Mouse (Mus musculus): Measurements from ENCODE around the gene Atn1. TPM values are rescaled to one million over a fixed set of nuclear protein-coding genes. Genes with fewer than 3 reads are reported as not detected.
A peak's percentile ranks its signal among the peaks of the same experiment; 100 is the strongest.

Atn1 gene
- polyA plus RNA-seq, 1 experiment from 2014 or later, result 100.0 TPM

- no peak for TF ChIP-seq CTCF (IDR thresholded peaks at IDR 0.05)
- POLR2A ChIA-PET, result interaction anchor here (1.4 kb wide), 1 partner anchor 46 kb away, joined by 4 read pairs; no protein-coding TSS in a partner anchor
- CTCF ChIA-PET, result interaction anchor here (0.9 to 2.1 kb wide), 2 partner anchors 10 to 19 kb away, joined by 3 to 6 read pairs; no protein-coding TSS in a partner anchor
Observed at GRCm38 (mm10) chr6:124712918-124713317, 43.4 kb downstream of the Atn1 start.

GRCm38 (mm10) chr6:124711824-124712782 is 44.2 kb downstream of the Atn1 start, which contains the start of the genes Emg1 and Phb2:
Gene Emg1 (minus strand): TSS chr6:124712178.
Gene Phb2 (plus strand): TSS chr6:124712336.
- ChIA-PET CTCF (interaction anchor here (0.9 to 2.2 kb wide), 4 partner anchors 10 to 47 kb away, joined by 3 to 4 read pairs (median 4); no protein-coding TSS in a partner anchor), POLR2A (interaction anchor here (1.1 to 1.4 kb wide), 2 partner anchors 10 to 47 kb away, joined by 3 to 4 read pairs; no protein-coding TSS in a partner anchor)
- in situ Hi-C loops (cut with MboI; ENCODE audit: low pct_unique_long_range_greater_than_20kb), result no loop called here
- ATAC-seq (peak; percentile 94), DNase-seq (ENCODE audit: low read depth, low spot score) (peak; percentile 84)
- TF ChIP-seq CTCF (IDR thresholded peaks at IDR 0.05), result no peak
- H3K27me3 ChIP-seq, result no peaks in the 10 kb centered on the region

More at GRCm38 (mm10) chr6:124712918-124713317, 43.4 kb downstream of the Atn1 start:
- in situ Hi-C loops (cut with MboI; ENCODE audit: low pct_unique_long_range_greater_than_20kb), result no loop called here
- ATAC-seq (no peak), DNase-seq (ENCODE audit: low read depth, low spot score) (no peak)
- no peaks in the 10 kb centered on the region for H3K27me3 ChIP-seq

GRCm38 (mm10) chr6:124708289-124708889 is 47.9 kb downstream of the Atn1 start:
- no peak for ATAC-seq
- no peaks in the 10 kb centered on the region for H3K27me3 ChIP-seq
- no peak for DNase-seq (ENCODE audit: low read depth, low spot score)
- no peak for TF ChIP-seq CTCF (IDR thresholded peaks at IDR 0.05)
- POLR2A ChIA-PET, result no interaction called here
- CTCF ChIA-PET, result interaction anchor here (0.7 to 1.2 kb wide), 2 partner anchors 46 to 215 kb away, joined by 4 read pairs; partner anchors contain the start of genes C1rl and Lpcat3
- in situ Hi-C loops (cut with MboI; ENCODE audit: low pct_unique_long_range_greater_than_20kb), result no loop called here

DNA sequence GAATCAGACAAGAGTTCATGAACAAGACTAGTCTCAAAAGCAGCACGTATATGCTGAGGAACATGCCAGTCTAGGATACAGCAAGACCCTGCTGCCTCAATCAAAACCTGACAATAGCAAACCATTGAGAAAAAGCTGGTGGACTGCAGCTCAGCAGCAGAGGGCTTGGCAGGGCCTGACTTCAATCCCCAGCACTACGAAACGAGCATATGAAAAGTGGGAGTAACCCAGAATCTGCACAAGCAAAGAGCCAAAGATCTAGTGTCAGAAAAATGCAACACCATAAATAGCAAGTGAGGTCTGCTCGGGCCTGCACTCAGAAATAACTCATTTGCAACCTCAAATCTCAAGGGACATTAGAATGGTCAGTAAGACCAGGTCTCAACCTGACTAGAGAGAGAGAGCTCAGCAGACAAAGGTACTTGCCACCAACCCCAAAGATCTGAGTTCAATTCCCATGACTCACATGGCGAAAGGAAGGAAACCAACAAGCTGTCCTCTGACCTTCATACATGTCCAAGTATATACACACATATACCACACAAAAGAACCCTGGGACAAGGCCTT is 50.2 kb downstream of the Atn1 start:
- ChIA-PET CTCF (interaction anchor here (0.8 to 1.4 kb wide), 7 partner anchors 9 to 65 kb away, joined by 3 to 4 read pairs (median 4); no protein-coding TSS in a partner anchor), POLR2A (interaction anchor here (0.5 to 1.2 kb wide), 2 partner anchors 23 to 54 kb away, joined by 3 read pairs; no protein-coding TSS in a partner anchor)
- no peaks in the 10 kb centered on the region for H3K27me3 ChIP-seq
- DNase-seq (ENCODE audit: low read depth, low spot score), result no peak
- no peak for ATAC-seq
- in situ Hi-C loops (cut with MboI; ENCODE audit: low pct_unique_long_range_greater_than_20kb), result no loop called here
- no peak for TF ChIP-seq CTCF (IDR thresholded peaks at IDR 0.05)

DNA sequence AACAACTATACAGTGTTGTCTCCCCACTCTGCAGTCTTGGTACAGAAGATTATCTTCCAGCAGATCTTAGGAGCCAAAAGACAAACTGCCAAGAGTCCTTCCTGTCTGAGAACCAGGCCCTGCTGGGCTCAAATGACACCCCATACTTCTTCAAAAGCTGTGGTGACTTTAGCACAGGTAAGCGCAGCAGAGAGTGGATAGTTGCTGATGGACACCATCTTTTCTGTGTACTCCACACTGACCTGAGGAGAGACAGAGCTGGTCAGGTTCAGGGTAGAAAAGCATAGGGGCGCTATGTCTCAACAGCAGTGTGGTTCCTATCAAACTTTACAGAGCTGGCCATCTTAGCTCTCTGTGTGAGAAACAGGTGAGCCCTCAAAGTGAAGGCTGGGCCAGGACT is 51.9 kb downstream of the Atn1 start:
- no peak for ATAC-seq
- ChIA-PET CTCF (interaction anchor here (0.6 to 4.5 kb wide), 4 partner anchors 11 to 37 kb away, joined by 3 to 32 read pairs (median 4); no protein-coding TSS in a partner anchor), POLR2A (interaction anchor here (0.9 kb wide), 1 partner anchor 54 kb away, joined by 3 read pairs; no protein-coding TSS in a partner anchor)
- DNase-seq (ENCODE audit: low read depth, low spot score), result no peak
- no peak for TF ChIP-seq CTCF (IDR thresholded peaks at IDR 0.05)
- in situ Hi-C loops (cut with MboI; ENCODE audit: low pct_unique_long_range_greater_than_20kb), result no loop called here
- no peaks in the 10 kb centered on the region for H3K27me3 ChIP-seq

- in situ Hi-C loops (cut with MboI; ENCODE audit: low pct_unique_long_range_greater_than_20kb), result no loop called here
- DNase-seq (ENCODE audit: low read depth, low spot score) (no peak), ATAC-seq (no peak)
- CTCF ChIA-PET, result interaction anchor here (1.5 to 4.7 kb wide), 5 partner anchors 10 to 63 kb away, joined by 6 to 32 read pairs (median 9); partner anchors contain the start of gene Lpcat3
- no peak for TF ChIP-seq CTCF (IDR thresholded peaks at IDR 0.05)
- H3K27me3 ChIP-seq, result no peaks in the 10 kb centered on the region
- POLR2A ChIA-PET, result interaction anchor here (0.9 to 3.0 kb wide), 2 partner anchors 41 to 54 kb away, joined by 3 to 14 read pairs; partner anchors contain the start of gene Lpcat3
Observed at GRCm38 (mm10) chr6:124703789-124704188, 52.5 kb downstream of the Atn1 start.

DNA sequence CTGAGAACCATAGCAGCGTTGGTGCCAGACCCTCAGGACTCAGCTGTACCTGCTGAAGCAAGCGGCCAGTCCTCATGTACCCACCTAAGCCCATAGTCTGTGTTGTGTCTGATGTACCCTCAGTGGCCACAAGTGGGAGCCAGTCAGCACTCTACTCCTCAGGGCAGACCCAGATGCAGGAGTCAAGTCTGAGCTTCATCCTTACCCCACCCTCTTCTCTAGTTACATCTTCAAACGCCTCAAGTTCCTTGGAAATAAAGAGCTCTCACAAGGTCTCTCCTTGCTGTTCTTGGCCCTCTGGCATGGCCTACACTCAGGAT is 53.6 kb downstream of the Atn1 start:
- in situ Hi-C loops (cut with MboI; ENCODE audit: low pct_unique_long_range_greater_than_20kb), result no loop called here
- ATAC-seq, result no peak
- CTCF ChIA-PET, result interaction anchor here (0.6 to 4.7 kb wide), 18 partner anchors 9 to 218 kb away, joined by 3 to 32 read pairs (median 4); partner anchors contain the start of genes Emg1, Grcc10, Lpcat3 and Phb2

GRCm38 (mm10) chr6:124702102-124702783 is 54.1 kb downstream of the Atn1 start:
- H3K27me3 ChIP-seq, result no peaks in the 10 kb centered on the region
- ATAC-seq (no peak), DNase-seq (ENCODE audit: low read depth, low spot score) (no peak)
- TF ChIP-seq CTCF (IDR thresholded peaks at IDR 0.05), result no peak
- ChIA-PET CTCF (interaction anchor here (0.8 to 4.7 kb wide), 17 partner anchors 9 to 68 kb away, joined by 3 to 32 read pairs (median 4); partner anchors contain the start of genes Emg1, Grcc10, Lpcat3 and Phb2), POLR2A (interaction anchor here (1.1 to 3.0 kb wide), 5 partner anchors 9 to 40 kb away, joined by 3 to 14 read pairs (median 3); partner anchors contain the start of genes Emg1, Lpcat3 and Phb2)
- in situ Hi-C loops (cut with MboI; ENCODE audit: low pct_unique_long_range_greater_than_20kb), result no loop called here

More for the DNA sequence above, 53.6 kb downstream of the Atn1 start:
- no peak for TF ChIP-seq CTCF (IDR thresholded peaks at IDR 0.05)
- no peak for DNase-seq (ENCODE audit: low read depth, low spot score)
- H3K27me3 ChIP-seq, result no peaks in the 10 kb centered on the region
- POLR2A ChIA-PET, result interaction anchor here (1.1 to 3.0 kb wide), 4 partner anchors 9 to 40 kb away, joined by 3 to 14 read pairs (median 3); partner anchors contain the start of genes Emg1, Lpcat3 and Phb2

GRCm38 (mm10) chr6:124701338-124701737 is 55.0 kb downstream of the Atn1 start:
- H3K27me3 ChIP-seq, result no peaks in the 10 kb centered on the region
- ATAC-seq, result no peak
- DNase-seq (ENCODE audit: low read depth, low spot score), result no peak
- in situ Hi-C loops (cut with MboI; ENCODE audit: low pct_unique_long_range_greater_than_20kb), result no loop called here
- no peak for TF ChIP-seq CTCF (IDR thresholded peaks at IDR 0.05)
- ChIA-PET POLR2A (interaction anchor here (1.1 to 3.0 kb wide), 3 partner anchors 10 to 39 kb away, joined by 3 to 14 read pairs (median 3); partner anchors contain the start of genes Emg1, Lpcat3 and Phb2), CTCF (interaction anchor here (1.0 to 4.7 kb wide), 4 partner anchors 8 to 39 kb away, joined by 3 to 32 read pairs (median 16); partner anchors contain the start of gene Lpcat3)
